Mouse (Mus musculus): ENCODE measurements at regions not wholly inside any gene's neighbourhood (a gene's known extent, or its start where the extent isn't known, plus 50 kb on each side); places are given as distances from the start of the nearest gene placed in this dataset.

- DNase-seq (ENCODE audit: low spot score in 2 of 2) = no peak
Measured at GRCm38 (mm10) chr6:15865271-15865670, 144.8 kb downstream of the Mdfic start.

GRCm38 (mm10) chr6:15882288-15882903 lies 161.9 kb downstream of the Mdfic start:
- DNase-seq (ENCODE audit: low spot score in 2 of 2) = no peak

DNA sequence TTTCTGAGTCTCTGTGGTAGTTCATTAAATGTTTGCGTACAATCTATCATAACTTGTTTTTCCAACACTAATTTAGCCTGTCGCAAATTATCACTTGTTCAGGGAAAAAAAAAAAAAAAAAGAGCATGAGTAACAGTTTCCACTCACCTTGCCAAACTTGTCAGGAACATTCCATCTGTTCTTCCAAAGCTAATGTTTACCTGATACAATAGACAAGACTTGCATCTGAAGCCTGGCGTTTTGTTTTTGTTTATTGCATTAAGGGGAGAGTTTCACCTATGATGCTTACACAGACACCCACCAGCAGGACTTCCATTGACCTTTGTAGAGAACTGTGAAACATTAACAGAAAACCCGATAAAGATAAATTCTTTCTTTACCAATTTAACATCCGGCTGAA lies 172.6 kb downstream of the Mdfic start:
- no peak for DNase-seq (ENCODE audit: low spot score in 2 of 2)

- DNase-seq (ENCODE audit: low spot score in 2 of 2) = no peak
Measured at GRCm38 (mm10) chr6:15900495-15900894, 180.0 kb downstream of the Mdfic start.

DNA sequence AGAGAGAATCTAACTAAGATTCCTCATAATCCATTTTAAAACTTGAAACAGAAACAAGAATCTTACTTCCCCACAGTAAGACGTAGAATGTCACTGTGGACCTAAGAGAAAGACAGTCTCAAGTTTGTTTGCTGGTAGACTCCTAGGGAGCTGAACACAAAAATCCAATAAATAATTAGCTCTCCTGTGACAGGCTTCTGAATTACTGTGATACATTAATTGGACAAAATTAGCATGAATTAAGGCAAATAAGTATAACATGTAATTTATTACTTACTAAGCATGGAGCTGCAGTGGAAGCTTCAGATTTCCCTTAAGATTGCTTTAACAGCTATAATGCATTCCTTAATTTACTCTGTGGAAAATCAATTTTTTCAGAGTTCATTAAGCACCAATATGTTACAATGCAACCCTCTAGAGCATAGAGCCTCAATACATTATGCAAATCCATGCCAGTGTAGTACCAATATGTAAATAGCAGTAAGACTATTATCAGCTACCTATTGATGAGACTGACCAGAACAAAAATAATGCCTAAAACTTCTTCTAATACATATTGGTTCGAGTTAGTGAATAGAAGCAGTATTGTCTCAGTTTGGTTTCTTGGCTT lies 182.3 kb downstream of the Mdfic start:
- DNase-seq (ENCODE audit: low spot score in 2 of 2) = no peak

DNA sequence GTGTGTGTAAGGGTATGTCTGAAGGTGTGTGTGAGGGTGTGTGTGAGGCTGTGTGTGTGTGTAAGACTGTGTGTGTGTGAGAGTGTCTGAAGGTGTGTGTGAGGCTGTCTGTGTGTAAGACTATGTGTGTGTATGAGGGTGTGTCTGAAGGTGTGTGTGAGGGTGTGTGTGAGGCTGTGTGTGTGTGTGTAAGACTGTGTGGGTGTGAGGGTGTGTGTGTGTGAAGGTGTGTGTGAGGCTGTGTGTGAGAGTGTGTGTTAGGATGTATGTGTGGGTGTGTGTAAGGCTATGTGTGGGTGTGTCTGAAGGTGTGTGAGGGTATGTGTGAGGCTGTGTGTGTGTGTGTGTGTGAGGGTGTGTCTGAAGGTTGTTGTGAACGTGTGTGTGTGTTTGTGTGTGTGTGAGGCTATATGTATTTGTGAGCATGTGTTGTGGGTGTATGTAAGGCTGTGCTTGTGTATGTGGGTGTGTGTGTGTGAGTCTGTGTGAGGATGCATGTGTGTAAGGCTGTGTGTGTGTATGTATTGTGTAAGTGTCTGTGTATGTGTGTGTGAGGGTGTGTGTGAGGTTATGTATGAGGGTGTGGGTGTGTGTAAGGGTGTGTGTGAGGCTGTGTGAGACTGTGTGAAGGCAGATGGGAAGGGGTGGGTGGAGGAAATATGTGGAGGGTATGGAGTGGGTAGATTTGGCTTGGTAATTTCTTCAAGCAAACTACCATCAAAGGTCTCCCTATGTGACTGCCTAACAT lies 190.1 kb downstream of the Mdfic start:
- DNase-seq (ENCODE audit: low spot score in 2 of 2) = no peak

DNA sequence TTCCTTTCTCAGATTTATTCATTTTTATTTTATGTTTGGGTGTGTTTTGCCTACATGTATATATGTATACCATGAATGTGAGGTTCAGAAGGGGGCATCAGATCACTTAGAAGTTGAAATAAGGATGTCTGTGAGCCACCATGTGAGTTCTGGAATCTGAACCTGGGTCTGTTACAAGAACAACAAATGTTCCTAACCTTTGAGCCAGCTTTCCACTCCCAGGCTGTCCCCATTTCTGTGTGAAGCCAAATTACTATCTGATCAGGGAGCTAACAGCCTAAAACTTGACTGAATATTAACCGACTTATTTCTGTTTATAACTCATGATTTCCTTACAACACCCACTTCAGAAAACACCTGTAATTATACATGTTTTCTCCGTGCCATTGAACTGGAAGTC lies 209.2 kb downstream of the Mdfic start:
- no peak for DNase-seq (ENCODE audit: low spot score in 2 of 2)

GRCm38 (mm10) chr6:15950251-15950650 lies 229.8 kb downstream of the Mdfic start:
- no peak for DNase-seq (ENCODE audit: low spot score in 2 of 2)

- peak in 1 of 2 experiments; percentile 3 for DNase-seq (ENCODE audit: low spot score in 2 of 2)
Measured at GRCm38 (mm10) chr6:15987334-15987733, 266.9 kb downstream of the Mdfic start.

Data from left cerebral cortex, adult 9 months (tissue).